Mouse (Mus musculus) heart, embryonic 11.5 days (tissue): Measurements from ENCODE around the gene Eif2d. TPM values are rescaled to one million over a fixed set of nuclear protein-coding genes. Genes with fewer than 3 reads are reported as not detected.
A peak's percentile ranks its signal among the peaks of the same experiment; 100 is the strongest.

Experiments used
- ATAC-seq: fragments of 200-750 bp; cut with Nextera tagmentation; replicated peaks from 2 replicates; pipeline ENCODE4 v1.8.0; 2017; ENCODE audit warnings: moderate library complexity; ENCODE audit not compliant: insufficient number of reproducible peaks, low FRiP score, low TSS enrichment
- H3K27ac ChIP-seq: fragments of 300-500 bp; sonication (generic); 2 replicates; pipeline ENCODE4 v1.5.1; 2014; ENCODE audit warnings: mild to moderate bottlenecking, low read depth, low read length
- H3K27me3 ChIP-seq: fragments of 300-500 bp; sonication (generic); 2 replicates; pipeline ENCODE4 v1.6.1; 2014; ENCODE audit warnings: mild to moderate bottlenecking, low read length, mixed read lengths; ENCODE audit not compliant: control insufficient read depth, insufficient read depth
- H3K36me3 ChIP-seq: fragments of 300-500 bp; sonication (generic); 2 replicates; pipeline ENCODE4 v1.6.1; 2014; ENCODE audit warnings: mild to moderate bottlenecking, low read length, moderate library complexity, mixed read lengths; ENCODE audit not compliant: control insufficient read depth, insufficient read depth
- H3K4me1 ChIP-seq: fragments of 300-500 bp; sonication (generic); 2 replicates; pipeline ENCODE4 v1.6.1; 2014; ENCODE audit warnings: low read length; ENCODE audit not compliant: control insufficient read depth, insufficient read depth
- H3K4me2 ChIP-seq: fragments of 300-500 bp; sonication (generic); 2 replicates; pipeline ENCODE4 v1.6.1; 2014; ENCODE audit warnings: mild to moderate bottlenecking, moderate library complexity
- H3K4me3 ChIP-seq: fragments of 300-500 bp; sonication (generic); 2 replicates; pipeline ENCODE4 v1.5.1; 2014; ENCODE audit warnings: low read depth, low read length
- H3K9ac ChIP-seq: fragments of 300-500 bp; sonication (generic); 2 replicates; pipeline ENCODE4 v1.6.1; 2014; ENCODE audit warnings: mild to moderate bottlenecking, low read depth, low read length, moderate library complexity
- H3K9me3 ChIP-seq: fragments of 300-500 bp; sonication (generic); replicated peaks from 2 replicates; pipeline ENCODE4 v1.6.1; 2016; ENCODE audit warnings: low read length; ENCODE audit not compliant: control insufficient read depth
- WGBS: fragments of 180-500 bp; shearing (Covaris S2); extraction: QIAGEN DNeasy Blood & Tissue Kit; methylation state at CpG from one replicate; pipeline ENCODE4 v1.1.7; 2014; ENCODE audit not compliant: insufficient replicate concordance; 5-methylcytosine and 5-hydroxymethylcytosine counted together
- polyA plus RNA-seq: library from polyadenylated mRNA; unstranded; fragments of >200 nt; fragmentation: Nextera tagmentation; extraction: Ambion mirVana; gene quantifications from 2 replicates; pipeline ENCODE4 v1.2.1, GENCODE M21; 2014

The Eif2d gene
- polyA plus RNA-seq, 1 experiment from 2014 or later = 51.5 TPM

GRCm38 (mm10) chr1:131198417-131198960 lies 45.5 kb downstream of the Eif2d start:
- no peaks in the 10 kb centered on the region for H3K9me3 ChIP-seq
- H3K27me3 ChIP-seq = no peaks in the 10 kb centered on the region
- peaks cover 27% of the 10 kb centered on the region for H3K4me1 ChIP-seq
- no peak overlapping the region for H3K9ac ChIP-seq
- no peak for ATAC-seq
- no peak overlapping the region for H3K27ac ChIP-seq
- no peak overlapping the region for H3K4me3 ChIP-seq
- H3K4me2 ChIP-seq = no peak overlapping the region
- no peaks in the 10 kb centered on the region for H3K36me3 ChIP-seq
- 83% methylated on average over 9 of the region's 9 CpGs for WGBS

DNA sequence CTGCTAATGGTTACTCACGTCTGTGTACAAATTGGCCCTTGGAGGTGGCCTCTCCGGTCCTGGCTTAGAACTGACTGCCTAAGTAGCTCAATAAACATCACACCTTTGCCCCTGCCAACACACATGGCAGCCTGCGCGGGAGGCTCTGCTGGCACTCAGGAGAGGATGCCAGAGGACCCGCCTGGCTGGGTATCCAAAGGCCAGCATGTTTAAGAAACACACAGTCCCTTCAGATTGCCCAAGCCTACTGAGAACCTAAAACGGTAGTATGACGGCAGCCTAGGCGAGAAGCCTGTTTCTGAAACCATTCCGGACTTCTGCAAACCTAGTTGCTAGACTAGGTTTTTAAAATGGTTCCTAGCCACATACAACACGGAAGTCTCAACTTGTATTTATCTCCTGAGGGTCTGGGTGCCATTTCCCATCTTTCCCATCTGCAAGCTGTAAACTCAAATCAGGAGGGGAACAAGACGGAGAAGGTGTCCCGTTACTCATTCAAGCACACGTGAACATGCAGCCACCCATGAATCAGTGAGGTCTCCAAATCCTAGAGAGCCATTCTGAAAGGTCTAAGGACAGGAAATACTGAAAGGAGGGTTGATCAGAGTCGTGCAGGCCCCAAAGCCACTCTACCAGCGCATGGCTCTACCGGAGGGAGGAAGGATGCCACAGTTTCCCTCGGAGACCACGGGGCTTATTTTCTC lies 46.3 kb downstream of the Eif2d start:
- H3K9me3 ChIP-seq = no peaks in the 10 kb centered on the region
- no peak for ATAC-seq
- H3K36me3 ChIP-seq = no peaks in the 10 kb centered on the region
- no peak overlapping the region for H3K27ac ChIP-seq
- no peak overlapping the region for H3K4me2 ChIP-seq
- H3K27me3 ChIP-seq = no peaks in the 10 kb centered on the region
- 79% methylated on average over 18 of the region's 18 CpGs for WGBS
- H3K4me1 ChIP-seq = peaks cover 21% of the 10 kb centered on the region
- H3K9ac ChIP-seq = no peak overlapping the region
- no peak overlapping the region for H3K4me3 ChIP-seq

DNA sequence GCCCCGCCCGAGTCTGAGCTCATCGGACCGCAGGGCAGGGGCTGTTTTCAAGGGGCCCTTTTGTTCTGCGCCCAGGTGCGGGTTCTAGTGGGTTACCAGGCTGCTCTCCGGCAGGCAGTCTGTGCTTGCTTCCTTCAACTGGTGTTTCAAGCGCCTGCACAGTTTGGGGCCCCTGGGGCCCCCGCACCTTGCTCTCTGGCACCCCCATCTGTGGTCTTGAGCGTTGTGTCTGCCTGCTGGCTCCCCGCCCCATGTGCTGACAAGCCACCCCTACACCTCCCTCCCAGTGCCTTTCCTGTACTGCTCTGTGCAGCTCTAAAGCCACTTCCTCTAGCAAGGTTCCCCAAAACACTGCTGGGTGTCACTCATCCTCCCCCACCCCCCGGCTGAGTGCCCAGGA lies 47.0 kb downstream of the Eif2d start:
- Histone ChIP-seq H3K4me1 (peaks cover 21% of the 10 kb centered on the region), H3K4me3 (no peak overlapping the region), H3K27me3 (no peaks in the 10 kb centered on the region), H3K36me3 (no peaks in the 10 kb centered on the region), H3K9ac (no peak overlapping the region), H3K4me2 (no peak overlapping the region), H3K9me3 (no peaks in the 10 kb centered on the region), H3K27ac (no peak overlapping the region)
- no peak for ATAC-seq
- 69% methylated on average over 12 of the region's 12 CpGs for WGBS

DNA sequence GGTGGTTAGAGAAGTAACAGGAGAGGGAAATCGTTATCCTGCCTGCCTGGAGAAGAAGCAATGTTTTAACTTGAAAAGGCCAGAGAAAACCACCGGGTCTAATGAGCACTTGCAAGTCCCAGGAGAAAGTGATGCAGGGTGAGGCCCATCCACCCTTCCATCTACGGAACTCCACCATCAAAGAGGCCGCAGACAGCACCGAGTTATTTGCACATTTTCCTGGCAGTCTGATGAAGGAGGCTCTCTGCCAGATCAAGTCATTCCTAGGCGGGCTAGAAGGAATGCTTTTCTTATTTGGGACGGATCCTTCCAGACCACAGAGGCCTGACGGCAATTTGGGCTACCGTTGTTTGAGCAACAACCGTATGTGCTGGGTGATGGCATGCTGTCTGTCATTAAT lies 47.6 kb downstream of the Eif2d start:
- Histone ChIP-seq H3K27me3 (no peaks in the 10 kb centered on the region), H3K9me3 (no peaks in the 10 kb centered on the region), H3K4me2 (no peak overlapping the region), H3K9ac (no peak overlapping the region), H3K27ac (no peak overlapping the region), H3K4me3 (no peak overlapping the region), H3K36me3 (no peaks in the 10 kb centered on the region), H3K4me1 (peaks cover 21% of the 10 kb centered on the region)
- WGBS = 70% methylated on average over 10 of the region's 10 CpGs
- no peak for ATAC-seq

- no peak overlapping the region for H3K4me3 ChIP-seq
- no peak for ATAC-seq
- 73% methylated on average over 4 of the region's 4 CpGs for WGBS
- H3K4me2 ChIP-seq = no peak overlapping the region
- H3K9me3 ChIP-seq = no peaks in the 10 kb centered on the region
- H3K9ac ChIP-seq = no peak overlapping the region
- no peak overlapping the region for H3K27ac ChIP-seq
- H3K36me3 ChIP-seq = no peaks in the 10 kb centered on the region
- H3K4me1 ChIP-seq = peaks cover 18% of the 10 kb centered on the region
- H3K27me3 ChIP-seq = no peaks in the 10 kb centered on the region
These were observed 48.4 kb downstream of the Eif2d start for GRCm38 (mm10) chr1:131201391-131201790.

DNA sequence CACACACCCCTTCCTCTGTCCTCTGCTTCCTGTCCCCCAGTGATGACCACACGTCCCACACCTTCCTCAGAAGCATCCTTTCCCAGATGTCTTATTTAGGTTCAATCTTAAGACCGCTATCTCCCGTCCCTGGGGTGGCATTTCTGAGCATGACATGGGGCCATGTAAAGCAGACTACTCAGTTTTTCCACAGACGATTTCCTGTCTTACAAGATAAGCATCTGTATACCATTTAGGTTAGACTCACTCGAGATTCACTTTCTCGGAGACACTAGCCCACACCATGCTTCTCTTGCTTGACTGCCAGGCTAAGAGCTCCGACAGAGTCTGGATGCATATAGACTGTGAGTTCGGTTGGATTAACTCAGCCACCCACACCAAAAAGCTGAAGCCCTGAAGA lies 51.5 kb downstream of the Eif2d start:
- H3K27ac ChIP-seq = no peak overlapping the region
- H3K36me3 ChIP-seq = no peaks in the 10 kb centered on the region
- H3K9ac ChIP-seq = no peak overlapping the region
- H3K27me3 ChIP-seq = no peaks in the 10 kb centered on the region
- WGBS = 61% methylated on average over 8 of the region's 8 CpGs
- no peak overlapping the region for H3K4me3 ChIP-seq
- no peak for ATAC-seq
- H3K4me2 ChIP-seq = no peak overlapping the region
- H3K4me1 ChIP-seq = peaks cover 6% of the 10 kb centered on the region
- H3K9me3 ChIP-seq = no peaks in the 10 kb centered on the region

DNA sequence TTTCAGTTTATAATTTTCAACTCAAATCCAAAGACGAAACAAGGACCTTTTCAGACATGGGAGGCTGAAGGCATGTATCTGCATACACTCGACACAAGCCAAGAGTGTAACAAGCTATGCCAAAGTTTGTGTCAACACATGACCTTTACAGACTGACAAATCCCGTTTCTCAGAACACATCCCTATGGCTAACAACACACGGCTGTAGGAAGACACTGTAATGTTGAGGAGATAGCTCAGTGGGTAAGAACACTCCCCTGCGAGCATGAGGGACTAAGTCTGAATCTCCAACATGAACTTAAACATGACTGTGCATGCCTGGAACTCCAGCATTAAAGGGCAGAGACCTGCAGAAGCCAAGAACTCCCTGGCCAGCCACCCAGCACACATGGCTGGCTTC lies 53.4 kb downstream of the Eif2d start:
- Histone ChIP-seq H3K4me3 (no peak overlapping the region), H3K27me3 (no peaks in the 10 kb centered on the region), H3K4me2 (no peak overlapping the region), H3K27ac (no peak overlapping the region), H3K9ac (no peak overlapping the region), H3K36me3 (no peaks in the 10 kb centered on the region), H3K9me3 (no peaks in the 10 kb centered on the region), H3K4me1 (no peaks in the 10 kb centered on the region; the same call in 1 of the 2 replicates)
- no peak for ATAC-seq
- WGBS = 79% methylated on average over 5 of the region's 5 CpGs

- Histone ChIP-seq H3K9ac (no peak overlapping the region), H3K9me3 (no peaks in the 10 kb centered on the region), H3K4me2 (no peak overlapping the region), H3K36me3 (no peaks in the 10 kb centered on the region), H3K27ac (peak overlapping the region; percentile 15; the same call in 1 of the 2 replicates), H3K4me3 (no peak overlapping the region), H3K4me1 (no peaks in the 10 kb centered on the region), H3K27me3 (no peaks in the 10 kb centered on the region)
- ATAC-seq = no peak
- whole genome bisulfite sequencing = 4% methylated on average over 5 of the region's 5 CpGs
These were observed 54.5 kb downstream of the Eif2d start for GRCm38 (mm10) chr1:131207531-131207930.

DNA sequence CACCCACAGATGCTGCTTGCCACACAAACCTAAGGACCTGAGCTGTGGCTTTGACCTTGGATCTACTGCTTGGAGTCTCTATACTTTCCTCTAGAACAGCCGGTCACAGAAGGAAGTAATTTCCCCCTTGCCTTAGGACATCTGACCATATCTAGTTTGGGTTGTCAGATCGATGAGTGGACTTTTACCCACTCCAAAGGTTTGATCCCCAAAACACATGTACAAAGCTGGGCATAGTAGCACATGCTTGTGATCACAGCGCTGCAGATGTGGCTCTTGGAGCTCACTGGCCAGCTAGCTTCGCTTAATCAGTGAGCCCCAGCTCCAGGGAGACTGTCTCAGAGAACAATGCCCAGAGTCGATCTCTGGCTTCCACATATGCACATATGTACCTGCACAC lies 55.1 kb downstream of the Eif2d start:
- no peak overlapping the region for H3K9ac ChIP-seq
- H3K4me2 ChIP-seq = no peak overlapping the region
- no peaks in the 10 kb centered on the region for H3K27me3 ChIP-seq
- ATAC-seq = no peak
- WGBS = 81% methylated on average over 5 of the region's 5 CpGs
- peak overlapping the region; percentile 15; the same call in 1 of the 2 replicates for H3K27ac ChIP-seq
- H3K4me1 ChIP-seq = peaks cover 3% of the 10 kb centered on the region
- H3K9me3 ChIP-seq = no peaks in the 10 kb centered on the region
- H3K36me3 ChIP-seq = no peaks in the 10 kb centered on the region
- no peak overlapping the region for H3K4me3 ChIP-seq
